Mouse (Mus musculus) liver (tissue): Measurements from ENCODE around the gene Nr5a1.

Experiments used
- DNase-seq: peaks from one replicate; pipeline ENCODE4 v3.0.0-alpha.2; 2020; ENCODE audit warnings: mixed read lengths

Nr5a1 gene

GRCm38 (mm10) chr2:38647661-38648060, 66.7 kb downstream of the Nr5a1 start:
- no peak for DNase-seq

- no peak for DNase-seq
These were observed 67.1 kb downstream of the Nr5a1 start for GRCm38 (mm10) chr2:38647201-38647606.

- DNase-seq, result peak; percentile 71
These were observed 68.4 kb downstream of the Nr5a1 start for GRCm38 (mm10) chr2:38645936-38646335.

GRCm38 (mm10) chr2:38643625-38644427, 70.5 kb downstream of the Nr5a1 start, which contains the start of gene Psmb7:
TSS of gene Psmb7 (minus strand) at chr2:38644087.
- peak; percentile 93 for DNase-seq
